Mouse (Mus musculus) cerebellum, adult 11 months (tissue): Measurements from ENCODE around the gene Myo7a.

ENCODE experiments used
- DNase-seq: peaks from one replicate; pipeline ENCODE4 v3.0.0; 2022

Gene Myo7a

DNA sequence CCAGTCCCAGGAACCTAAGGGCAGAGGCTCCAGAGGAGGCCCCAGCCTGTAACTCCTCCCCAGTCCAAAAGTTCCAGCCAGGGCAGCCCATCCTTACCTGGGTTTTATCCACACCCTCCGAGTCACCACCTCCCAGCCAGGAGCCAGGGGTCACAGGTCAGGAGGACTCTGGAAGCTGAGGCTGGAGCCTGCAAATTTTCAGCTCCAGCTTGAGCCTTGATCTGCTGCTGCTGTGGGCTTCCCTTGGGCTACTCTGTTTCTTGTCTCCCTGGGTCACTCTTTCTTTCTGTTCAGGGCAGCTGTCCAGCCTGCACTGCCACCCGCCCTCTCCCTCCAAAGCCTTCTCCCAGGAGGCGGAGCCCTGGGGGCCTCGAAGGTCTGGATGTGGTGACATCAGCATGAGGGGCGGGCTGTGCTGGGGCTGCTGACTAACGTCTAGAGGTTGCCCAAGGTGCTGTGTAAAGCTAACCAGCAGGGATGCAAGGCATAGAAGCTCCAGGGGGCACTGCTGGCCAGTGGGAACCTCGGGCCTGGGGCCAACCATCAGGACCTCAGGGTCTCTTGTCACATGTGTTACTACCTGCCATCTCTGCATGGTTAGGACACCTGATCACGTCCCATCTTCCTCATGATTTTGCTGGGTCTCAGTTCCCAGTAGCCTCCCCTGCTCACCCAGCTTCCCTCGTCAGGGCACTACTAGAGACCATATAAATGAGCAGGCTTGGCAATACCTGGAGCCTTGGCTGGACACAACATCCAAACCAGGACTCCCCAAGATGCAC lies at the start of gene Myo7a:
Gene Myo7a, minus strand, starts transcription at position 346 of the 782 bp plus-strand sequence.
- no peak for DNase-seq

- no peak for DNase-seq
Observed at GRCm38 (mm10) chr7:98164999-98165528, 45.7 kb upstream of the Myo7a start.

DNA sequence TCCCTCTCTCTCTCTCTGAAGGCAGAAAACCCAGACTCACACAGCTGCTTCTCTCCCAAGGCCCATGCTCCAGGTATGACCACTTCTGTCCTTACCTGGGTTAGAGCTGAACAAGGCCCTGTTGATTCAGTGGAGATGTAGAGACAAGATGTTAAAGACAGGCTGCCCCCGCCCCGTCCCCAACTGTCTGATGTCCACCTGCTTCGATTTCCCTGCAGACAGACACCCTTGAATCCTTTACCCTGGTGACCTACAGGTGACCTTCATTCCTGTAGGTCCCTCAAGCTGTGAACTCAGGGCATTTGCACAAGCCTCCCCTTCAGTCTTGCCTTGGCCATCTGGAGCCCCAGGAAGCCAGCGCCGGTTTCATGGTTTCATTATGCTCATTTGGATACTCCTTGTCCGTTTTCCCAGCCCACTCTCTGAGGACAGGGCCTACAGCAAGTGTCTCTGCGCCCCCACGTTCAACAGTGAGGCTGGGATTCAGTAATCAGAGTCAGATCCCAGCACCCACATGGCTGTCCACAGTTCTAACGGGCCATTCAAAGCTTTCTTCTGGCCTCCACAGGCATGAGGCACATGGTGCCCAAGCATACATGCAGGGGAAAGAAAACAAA lies 45.2 kb upstream of the Myo7a start:
- DNase-seq = no peak

DNA sequence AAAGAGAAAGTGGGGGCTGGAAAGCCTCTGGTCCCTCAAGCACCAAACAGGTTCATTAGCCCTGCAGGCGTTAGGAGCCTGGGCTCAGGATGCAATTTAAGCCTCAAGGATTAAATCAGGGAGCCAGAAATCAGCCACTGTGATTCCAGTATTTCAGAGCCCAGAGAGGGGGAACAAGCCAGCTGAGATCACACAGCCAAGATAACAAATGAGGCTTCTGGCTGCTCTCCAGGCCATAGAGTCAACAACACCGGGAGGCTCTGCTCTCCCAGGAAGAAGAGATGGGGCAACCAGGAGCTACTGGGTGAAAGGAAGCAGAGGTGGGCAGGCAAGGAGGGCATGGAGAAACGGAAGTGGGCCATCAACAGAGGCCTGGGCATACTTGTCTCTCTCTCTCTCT lies 44.4 kb upstream of the Myo7a start:
- no peak for DNase-seq

DNA sequence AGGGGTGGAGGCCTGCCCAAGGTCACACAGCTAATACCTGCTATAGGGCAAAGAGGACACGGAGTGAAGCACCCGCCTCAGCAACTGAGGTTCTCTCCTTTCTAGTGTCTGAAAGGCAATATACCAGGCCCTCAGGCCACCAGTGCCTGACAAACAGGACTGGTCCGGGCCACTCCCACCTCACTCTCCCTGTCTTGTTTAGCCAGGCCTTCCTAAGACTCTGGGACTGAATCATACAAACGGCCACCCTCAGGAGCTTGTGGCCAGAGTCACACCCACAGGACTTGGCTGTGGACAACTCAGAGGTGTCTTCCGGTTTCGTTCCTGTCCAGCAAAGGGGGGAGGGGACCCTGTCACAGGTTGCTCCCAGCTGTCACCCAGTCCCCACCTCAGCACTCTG lies 42.9 kb upstream of the Myo7a start:
- DNase-seq = no peak

DNA sequence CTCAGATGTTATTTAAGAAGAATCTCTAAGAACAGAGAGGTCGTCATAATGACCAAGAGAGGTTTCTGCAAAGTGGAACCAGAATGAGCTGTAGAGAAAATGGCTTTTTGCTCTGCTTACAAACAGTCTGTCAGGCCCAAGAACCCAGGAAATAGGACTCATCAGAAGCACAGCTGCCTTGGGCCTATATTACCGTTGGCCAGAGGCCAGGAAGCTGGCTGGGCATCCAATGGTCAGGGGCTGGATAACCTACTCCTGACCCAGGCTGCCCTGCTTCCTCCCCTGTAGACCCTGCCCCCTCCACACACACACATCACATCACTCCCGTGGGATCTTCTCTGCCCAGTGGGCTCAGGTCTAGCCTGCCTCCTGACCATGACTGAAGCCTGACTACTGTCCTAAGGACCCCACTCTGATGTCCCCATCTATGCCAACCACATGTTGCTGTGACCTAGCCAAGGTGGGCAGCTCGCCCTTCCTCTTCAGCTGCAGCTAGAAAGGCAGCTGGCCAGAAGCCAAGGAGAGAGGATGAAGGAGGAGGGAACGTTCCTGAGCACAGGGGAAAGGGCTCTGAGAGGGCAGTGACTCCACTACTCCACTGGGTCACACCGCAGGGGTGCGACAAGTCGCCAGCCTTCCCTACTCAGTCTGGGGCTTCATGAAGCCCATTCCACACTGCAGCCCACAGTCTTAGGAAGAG lies 40.9 kb upstream of the Myo7a start:
- DNase-seq = no peak

- no peak for DNase-seq
Observed at GRCm38 (mm10) chr7:98158481-98158880, 39.2 kb upstream of the Myo7a start.

DNA sequence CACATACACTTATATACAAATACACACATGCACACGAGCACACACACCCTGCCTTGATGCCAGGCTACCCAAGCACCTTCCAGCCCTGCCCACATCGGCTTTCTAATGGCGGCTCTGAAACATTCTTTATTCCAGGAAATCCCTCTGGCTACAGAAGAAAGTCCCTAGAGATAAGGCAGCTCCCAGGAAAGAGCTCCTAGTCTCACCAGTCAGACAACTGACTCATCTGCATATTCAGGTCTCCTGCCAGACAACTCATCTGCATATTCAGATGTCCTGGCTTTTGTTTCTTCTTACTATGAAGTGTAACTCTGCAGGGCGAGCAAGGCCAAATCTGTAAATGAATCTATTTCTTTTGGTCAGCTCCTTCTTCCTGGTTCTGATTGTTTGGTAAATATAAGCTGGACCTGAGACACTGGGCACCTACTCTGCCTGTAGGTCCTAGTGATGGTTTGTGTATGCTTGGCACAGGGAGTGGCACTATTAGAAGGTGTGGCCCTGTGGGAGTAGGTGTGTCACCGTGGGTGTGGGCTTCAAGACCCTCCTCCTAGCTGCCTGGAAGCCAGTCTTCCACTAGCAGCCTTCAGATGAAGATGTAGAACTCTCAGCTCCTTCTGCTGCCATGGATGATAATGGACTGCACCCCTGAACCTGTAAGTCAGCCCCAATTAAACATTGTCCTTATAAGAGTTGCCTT lies 38.5 kb upstream of the Myo7a start:
- DNase-seq = no peak

DNA sequence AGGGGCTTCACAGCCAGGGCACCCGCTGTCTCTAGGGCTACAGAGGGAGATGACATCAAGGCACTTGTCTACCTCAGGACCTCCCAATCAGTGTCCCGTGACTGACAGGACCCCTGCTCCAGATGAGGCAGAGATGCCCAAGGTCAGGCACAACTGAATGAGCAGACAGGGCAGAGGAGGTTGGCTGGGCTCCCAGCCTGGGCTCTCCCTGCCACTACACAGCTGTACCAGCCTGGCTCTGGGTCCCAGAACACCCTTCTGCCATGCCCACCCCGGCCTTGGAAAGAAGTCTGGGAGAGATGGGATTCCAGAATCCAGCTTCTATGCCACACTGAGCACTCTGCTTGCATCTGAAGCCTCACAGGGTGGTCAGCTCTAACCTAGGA lies 36.9 kb upstream of the Myo7a start:
- no peak for DNase-seq

- no peak for DNase-seq
Observed at GRCm38 (mm10) chr7:98155546-98156279, 36.4 kb upstream of the Myo7a start.

DNA sequence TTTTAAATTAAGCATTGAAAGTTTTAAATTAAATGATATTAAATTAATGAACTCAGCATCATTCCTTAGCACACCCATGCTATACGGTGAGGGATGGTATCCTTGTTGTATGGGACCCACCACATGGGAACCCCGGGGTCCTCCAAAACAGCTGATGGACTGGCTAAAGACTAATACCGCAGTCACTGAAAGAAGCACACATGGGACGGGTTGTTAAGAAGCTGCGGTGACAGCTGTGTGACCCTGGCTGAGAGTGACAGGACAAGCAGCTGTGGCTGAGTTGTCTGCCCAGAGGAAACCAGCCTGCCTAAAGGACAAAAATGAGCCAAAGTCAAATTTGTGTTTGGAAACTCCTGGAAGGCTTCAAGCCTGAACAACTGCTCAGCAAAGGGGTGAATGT lies 34.6 kb upstream of the Myo7a start:
- DNase-seq = no peak

GRCm38 (mm10) chr7:98153345-98153744 lies 34.0 kb upstream of the Myo7a start:
- DNase-seq = no peak

- DNase-seq = no peak
Observed at GRCm38 (mm10) chr7:98152400-98152799, 33.1 kb upstream of the Myo7a start.

DNA sequence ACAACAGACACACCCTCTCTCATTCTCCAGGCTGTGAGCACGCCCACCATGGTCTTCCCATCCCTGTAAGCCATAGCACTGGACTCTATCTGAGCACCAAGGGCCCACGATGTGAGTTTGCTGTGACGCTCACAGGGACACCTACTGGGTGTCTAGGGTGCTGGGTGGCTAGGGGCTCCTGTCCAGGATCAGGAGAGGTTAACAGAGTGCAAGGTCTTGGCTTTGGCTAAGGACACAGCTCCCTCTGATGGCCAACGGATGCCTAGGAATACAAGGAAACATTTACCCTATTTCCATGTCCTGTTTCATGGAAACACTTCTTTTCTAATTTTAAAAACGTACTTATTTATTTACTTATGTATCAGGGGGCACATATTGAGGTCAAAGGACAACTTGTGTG lies 31.2 kb upstream of the Myo7a start:
- DNase-seq = no peak

GRCm38 (mm10) chr7:98149802-98150201 lies 30.5 kb upstream of the Myo7a start:
- DNase-seq = no peak

DNA sequence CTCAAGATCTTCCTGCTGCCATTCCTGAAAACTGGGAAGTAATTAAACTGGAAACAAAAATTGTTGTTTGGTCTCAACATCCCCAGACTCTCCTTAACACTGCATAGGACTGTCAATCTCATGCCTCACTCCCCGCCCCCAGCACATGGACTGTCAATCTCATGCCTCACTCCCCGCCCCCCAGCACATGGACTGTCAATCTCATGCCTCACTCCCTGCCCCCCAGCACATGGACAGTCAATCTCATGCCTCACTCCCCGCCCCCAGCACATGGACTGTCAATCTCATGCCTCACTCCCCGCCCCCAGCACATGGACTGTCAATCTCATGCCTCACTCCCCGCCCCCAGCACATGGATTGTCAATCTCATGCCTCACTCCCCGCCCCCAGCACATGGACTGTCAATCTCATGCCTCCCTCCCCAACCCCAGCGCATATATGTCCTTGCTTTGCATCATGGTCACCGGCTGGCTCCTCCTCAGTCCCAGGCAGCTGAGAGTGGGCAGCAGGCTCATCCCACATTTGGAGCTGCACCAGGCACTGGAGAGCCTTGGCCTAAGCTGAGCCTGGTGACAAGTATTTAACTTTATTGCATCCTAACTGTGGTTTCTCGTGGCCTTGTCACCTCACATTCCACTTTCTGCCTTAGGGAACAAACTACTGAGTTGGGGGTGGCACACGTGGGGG lies 29.5 kb upstream of the Myo7a start:
- no peak for DNase-seq

DNA sequence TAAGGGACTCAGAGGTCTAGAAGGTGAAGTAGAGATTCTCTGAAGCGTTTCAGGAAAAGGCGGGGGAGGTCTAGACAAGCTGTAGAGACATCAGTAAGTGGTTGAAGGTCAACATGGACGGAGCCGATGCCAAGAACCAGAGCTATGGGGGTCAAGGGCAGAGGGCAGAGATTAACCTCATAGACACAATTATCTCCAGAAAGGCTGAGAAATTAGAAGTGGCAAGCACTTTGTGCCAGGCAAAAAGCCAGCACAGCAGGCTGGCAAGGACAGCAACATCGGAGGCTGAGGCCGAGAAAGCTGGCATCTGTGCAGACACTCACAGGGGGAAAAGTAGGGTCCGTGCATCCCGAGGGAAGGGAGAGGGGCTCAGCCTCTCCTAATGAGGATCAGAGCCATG lies 28.4 kb upstream of the Myo7a start:
- DNase-seq = no peak

GRCm38 (mm10) chr7:98146447-98146845 lies 27.1 kb upstream of the Myo7a start:
- no peak for DNase-seq

- no peak for DNase-seq
Observed at GRCm38 (mm10) chr7:98145842-98146446, 26.6 kb upstream of the Myo7a start.

GRCm38 (mm10) chr7:98145402-98145801 lies 26.1 kb upstream of the Myo7a start, which contains the start of gene Omp:
Omp (minus strand) TSS chr7:98145502.
- DNase-seq = no peak

- DNase-seq = no peak
Observed at GRCm38 (mm10) chr7:98142648-98143047, 23.3 kb upstream of the Myo7a start.
